Comparison of ENCODE assay signal across 8 mouse cellular contexts in the genomic region with DNA sequence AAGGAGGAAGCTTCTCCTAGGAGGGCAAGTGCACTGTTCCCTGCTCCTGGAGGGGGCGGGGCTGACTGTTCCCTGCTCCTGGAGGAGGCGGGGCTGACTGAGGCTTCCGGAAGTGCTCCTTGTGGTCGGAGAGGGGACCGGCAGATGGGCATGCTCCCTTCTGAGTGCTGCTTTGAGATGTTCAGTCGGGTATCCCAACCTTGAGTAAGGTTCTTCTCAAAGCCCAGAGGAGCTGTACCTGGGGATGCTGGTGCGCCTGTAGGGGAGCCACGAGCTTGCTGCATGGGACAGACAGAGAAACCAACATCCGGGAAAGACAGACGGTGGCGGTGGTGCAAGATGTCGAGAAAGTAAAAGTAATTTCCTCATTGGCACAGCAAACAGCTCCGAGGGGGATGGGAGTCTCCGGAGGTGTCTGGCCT.
DNase-seq lines count a peak whose midpoint lies in the region; ATAC-seq and TF ChIP-seq lines count a peak whose summit lies in the region.

No protein-coding gene starts in this region.

- H3K4me2 ChIP-seq in heart, embryonic 12.5 days: peak overlapping the region; percentile 67
- H3K4me2 ChIP-seq in kidney, embryonic 14.5 days (replicated peaks; ENCODE audit: low read depth, low read length): peak overlapping the region; percentile 51
- H3K4me2 ChIP-seq in lung, postnatal 0 days (replicated peaks; ENCODE audit: low read depth, low read length): peak overlapping the region; percentile 60

- no peaks in the 10 kb centered on the region for H3K9me3 ChIP-seq in heart, embryonic 12.5 days (replicated peaks)
- H3K9me3 ChIP-seq in kidney, embryonic 14.5 days (ENCODE audit: control insufficient read depth, low read length): no peaks in the 10 kb centered on the region
- no peaks in the 10 kb centered on the region for H3K9me3 ChIP-seq in lung, postnatal 0 days (ENCODE audit: low read length)

- WGBS in heart, embryonic 12.5 days: 10% methylated on average over 14 of the region's 14 CpGs
- WGBS in kidney, embryonic 14.5 days: 13% methylated on average over 14 of the region's 14 CpGs
- WGBS in lung, postnatal 0 days: 9% methylated on average over 14 of the region's 14 CpGs

- no peaks in the 10 kb centered on the region for H3K27me3 ChIP-seq in heart, embryonic 12.5 days (replicated peaks)
- H3K27me3 ChIP-seq in kidney, embryonic 14.5 days (ENCODE audit: control insufficient read depth, insufficient read depth, low read length): no peaks in the 10 kb centered on the region
- H3K27me3 ChIP-seq in lung, postnatal 0 days (replicated peaks; ENCODE audit: insufficient read depth, low read length): no peaks in the 10 kb centered on the region

- peak; percentile 40 to 47 for DNase-seq in cerebellum, postnatal 10 days
- no peak for DNase-seq in cerebellum, adult 8-10 months
- DNase-seq in embryo, embryonic 9.5 days (ENCODE audit: extremely low spot score): peak; percentile 74
- peak; percentile 81 for DNase-seq in lung, postnatal 0 days (ENCODE audit: low spot score)
- peak; percentile 77 for DNase-seq in retina, postnatal 1 day
- DNase-seq in MN1 (ENCODE audit: low spot score): no peak

- no peaks in the 10 kb centered on the region for H3K36me3 ChIP-seq in heart, embryonic 12.5 days
- no peaks in the 10 kb centered on the region for H3K36me3 ChIP-seq in kidney, embryonic 14.5 days (ENCODE audit: control insufficient read depth, insufficient read depth, low read length)
- no peaks in the 10 kb centered on the region for H3K36me3 ChIP-seq in lung, postnatal 0 days (ENCODE audit: insufficient read depth, low read length)

- peak overlapping the region; percentile 44 for H3K4me3 ChIP-seq in heart, embryonic 12.5 days
- H3K4me3 ChIP-seq in kidney, embryonic 14.5 days (ENCODE audit: low read length): peak overlapping the region; percentile 35
- H3K4me3 ChIP-seq in lung, postnatal 0 days (ENCODE audit: low read depth, low read length): peak overlapping the region; percentile 41

- H3K9ac ChIP-seq in heart, embryonic 12.5 days: 0 out of 2 replicates have a peak overlapping the region, but pooled peaks have one; percentile 41
- H3K9ac ChIP-seq in kidney, embryonic 14.5 days (ENCODE audit: low read depth, low read length): no peak overlapping the region
- no peak overlapping the region for H3K9ac ChIP-seq in lung, postnatal 0 days (replicated peaks; ENCODE audit: low read depth)

- no peak for ATAC-seq in heart, embryonic 12.5 days (ENCODE audit: insufficient number of reproducible peaks, low FRiP score)
- ATAC-seq in kidney, embryonic 14.5 days (ENCODE audit: low FRiP score, low TSS enrichment): peak; percentile 82; the same call in 1 of the 2 replicates
- ATAC-seq in lung, postnatal 0 days: peak; percentile 89

- H3K27ac ChIP-seq in heart, embryonic 12.5 days (ENCODE audit: poor library complexity, severe bottlenecking): no peak overlapping the region
- no peak overlapping the region for H3K27ac ChIP-seq in kidney, embryonic 14.5 days (ENCODE audit: low read depth, low read length)
- H3K27ac ChIP-seq in lung, postnatal 0 days (ENCODE audit: low read length): no peak overlapping the region

- TF ChIP-seq CTCF in lung, postnatal 0 days (IDR thresholded peaks at IDR 0.05): peak; percentile 56

- TF ChIP-seq EP300 in lung, postnatal 0 days (IDR thresholded peaks at IDR 0.05): no peak

- H3K4me1 ChIP-seq in heart, embryonic 12.5 days (replicated peaks): peaks cover 20% of the 10 kb centered on the region
- no peaks in the 10 kb centered on the region for H3K4me1 ChIP-seq in kidney, embryonic 14.5 days (ENCODE audit: control insufficient read depth, insufficient read depth, low read length)
- H3K4me1 ChIP-seq in lung, postnatal 0 days (ENCODE audit: insufficient read depth, low read depth, low read length): no peaks in the 10 kb centered on the region; the same call in 1 of the 2 replicates

Comparison
In these comparisons a context has a peak if more than half of its experiments do, and no peak if none do; other contexts are left out.
1. DNase-seq: peak in cerebellum, postnatal 10 days (2 of 2), embryo, embryonic 9.5 days (single experiment), lung, postnatal 0 days (single experiment) and retina, postnatal 1 day (single experiment); none in cerebellum, adult 8-10 months (single experiment) and MN1 (single experiment).
2. Peak in every context shown above with its lines, with median percentiles within 50 percentile points of each other: H3K4me2 ChIP-seq and H3K4me3 ChIP-seq.